Mouse (Mus musculus) olfactory bulb, adult 2 months (tissue): Measurements from ENCODE around the gene Olfr813.
"Not testable (repeated sequence)": the region's sequence is repeated elsewhere in the genome, so short reads cannot be mapped to it uniquely, and the experiment has no call there.

ENCODE experiments used
- CTCF ChIP-seq: fragments of 200-500 bp; IDR thresholded peaks from 2 replicates; pipeline ENCODE4 v1.5.1; 2012; ENCODE audit warnings: low read depth, mild to moderate bottlenecking, low read length, moderate library complexity; ENCODE audit not compliant: insufficient read depth
- POLR2A ChIP-seq: fragments of 200-500 bp; IDR thresholded peaks from 2 replicates; pipeline ENCODE4 v1.6.1; 2012; ENCODE audit warnings: mild to moderate bottlenecking, low read depth, low read length, moderate library complexity; ENCODE audit not compliant: insufficient read depth

DNA sequence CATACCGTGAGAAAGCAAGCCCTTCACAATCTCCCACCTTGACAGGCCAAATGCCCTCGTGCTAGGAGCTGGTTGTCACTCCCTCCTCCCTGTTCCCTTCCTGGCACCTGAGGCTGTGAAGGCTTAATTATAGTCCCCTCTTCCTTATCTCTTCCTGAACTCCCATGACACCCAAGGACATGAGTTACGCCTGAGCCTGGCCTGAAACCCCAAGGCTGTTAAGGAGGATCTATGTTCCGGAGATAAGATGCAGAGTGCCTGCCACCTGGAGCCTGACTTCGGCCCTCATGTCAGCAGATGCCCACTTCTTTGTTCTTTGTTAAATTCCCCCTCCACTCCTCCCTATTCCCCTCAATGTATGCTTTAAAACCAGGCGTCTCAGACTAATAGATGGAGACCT lies 30.3 kb downstream of the Olfr813 start:
- TF ChIP-seq POLR2A, CTCF: not testable (repeated sequence)
